Mouse (Mus musculus): ENCODE data around the gene Plcl1.
A peak's percentile ranks its signal among the peaks of the same experiment; 100 is the strongest.

The Plcl1 gene

GRCm38 (mm10) chr1:55612759-55613328 is 207.1 kb downstream of the Plcl1 start:
- DNase-seq (ENCODE audit: low spot score): no peak

GRCm38 (mm10) chr1:55617857-55618256 is 212.1 kb downstream of the Plcl1 start:
- no peak for DNase-seq (ENCODE audit: low spot score)

- no peak for DNase-seq (ENCODE audit: low spot score)
These were observed 213.0 kb downstream of the Plcl1 start for GRCm38 (mm10) chr1:55618617-55619286.

GRCm38 (mm10) chr1:55631496-55631895 is 225.8 kb downstream of the Plcl1 start:
- DNase-seq (ENCODE audit: low spot score): peak; percentile 33

GRCm38 (mm10) chr1:55632024-55632423 is 226.3 kb downstream of the Plcl1 start:
- no peak for DNase-seq (ENCODE audit: low spot score)

- no peak for DNase-seq (ENCODE audit: low spot score)
These were observed 227.6 kb downstream of the Plcl1 start for GRCm38 (mm10) chr1:55633326-55633725.

GRCm38 (mm10) chr1:55659518-55660210 is 253.9 kb downstream of the Plcl1 start:
- DNase-seq (ENCODE audit: low spot score): no peak

- DNase-seq (ENCODE audit: low spot score): no peak
These were observed 255.7 kb downstream of the Plcl1 start for GRCm38 (mm10) chr1:55661381-55661780.

- DNase-seq (ENCODE audit: low spot score): no peak
These were observed 259.6 kb downstream of the Plcl1 start for GRCm38 (mm10) chr1:55665137-55665827.

- DNase-seq (ENCODE audit: low spot score): peak; percentile 63
These were observed 260.3 kb downstream of the Plcl1 start for GRCm38 (mm10) chr1:55665828-55666673.

GRCm38 (mm10) chr1:55666798-55667197 is 261.1 kb downstream of the Plcl1 start:
- no peak for DNase-seq (ENCODE audit: low spot score)

- no peak for DNase-seq (ENCODE audit: low spot score)
These were observed 263.0 kb downstream of the Plcl1 start for GRCm38 (mm10) chr1:55668622-55669237.

- no peak for DNase-seq (ENCODE audit: low spot score)
These were observed 277.0 kb downstream of the Plcl1 start for GRCm38 (mm10) chr1:55682676-55683075.

- peak; percentile 51 for DNase-seq (ENCODE audit: low spot score)
These were observed 280.5 kb downstream of the Plcl1 start for GRCm38 (mm10) chr1:55686261-55686660.

- no peak for DNase-seq (ENCODE audit: low spot score)
These were observed 288.0 kb downstream of the Plcl1 start for GRCm38 (mm10) chr1:55693636-55694220.

GRCm38 (mm10) chr1:55696206-55696605 is 290.5 kb downstream of the Plcl1 start:
- DNase-seq (ENCODE audit: low spot score): no peak

GRCm38 (mm10) chr1:55699393-55699970 is 293.8 kb downstream of the Plcl1 start:
- DNase-seq (ENCODE audit: low spot score): no peak

- no peak for DNase-seq (ENCODE audit: low spot score)
These were observed 294.3 kb downstream of the Plcl1 start for GRCm38 (mm10) chr1:55700016-55700415.

- DNase-seq (ENCODE audit: low spot score): no peak
These were observed 295.0 kb downstream of the Plcl1 start for GRCm38 (mm10) chr1:55700726-55701125.

GRCm38 (mm10) chr1:55701601-55702000 is 295.9 kb downstream of the Plcl1 start:
- no peak for DNase-seq (ENCODE audit: low spot score)

- peak; percentile 35 for DNase-seq (ENCODE audit: low spot score)
These were observed 296.4 kb downstream of the Plcl1 start for GRCm38 (mm10) chr1:55702106-55702505.
